Mouse (Mus musculus): Measurements from ENCODE around the gene Ccdc69. TPM values are rescaled to one million over a fixed set of nuclear protein-coding genes. Genes with fewer than 3 reads are reported as not detected.

Ccdc69 gene
- polyA plus RNA-seq, 3 experiments from 2014 or later = 75.5 to 92.6 (median 81.1) TPM

GRCm38 (mm10) chr11:55004970-55005502, 72.9 kb downstream of the Ccdc69 start:
- ATAC-seq = no peak

Other genes starting within 250 kb of the Ccdc69 start
- gene Lyrm7, start 217.2 kb downstream of the Ccdc69 start, polyA plus RNA-seq (2017; shearing (Covaris generic)) = 1 to 10 TPM; 3.4 to 6.4 (median 3.7) TPM
- 100 to 1,000 TPM; 423 to 700 (median 441) TPM for gene Hint1, start 211.7 kb downstream of the Ccdc69 start, polyA plus RNA-seq (2017; shearing (Covaris generic))
- 1 to 10 TPM in 1 of 3 experiments, under 1 TPM in 2; 0.67 to 1.6 (median 0.85) TPM for gene Gpx3, start 175.7 kb downstream of the Ccdc69 start, polyA plus RNA-seq (2017; shearing (Covaris generic))
- 100 to 1,000 TPM in 2 of 3 experiments, 10 to 100 TPM in 1; 64.4 to 113 (median 110) TPM for gene Tnip1, start 115.2 kb downstream of the Ccdc69 start, polyA plus RNA-seq (2017; shearing (Covaris generic))
- 100 to 1,000 TPM; 347 to 625 (median 370) TPM for gene Anxa6, start 44.7 kb downstream of the Ccdc69 start, polyA plus RNA-seq (2017; shearing (Covaris generic))
- 100 to 1,000 TPM; 118 to 154 (median 154) TPM for gene Gm2a, start 20.0 kb upstream of the Ccdc69 start, polyA plus RNA-seq (2017; shearing (Covaris generic))
- under 1 TPM; 0.31 to 0.98 (median 0.54) TPM for gene Slc36a3, start 73.6 kb upstream of the Ccdc69 start, polyA plus RNA-seq (2017; shearing (Covaris generic))
- under 1 TPM in 1 of 3 experiments, not detected in 2; 0.30 TPM for gene Slc36a2, start 106.9 kb upstream of the Ccdc69 start, polyA plus RNA-seq (2017; shearing (Covaris generic))
- gene Slc36a1, start 126.2 kb upstream of the Ccdc69 start, polyA plus RNA-seq (2017; shearing (Covaris generic)) = 1 to 10 TPM; 3.6 to 4.7 (median 4.6) TPM